Mouse (Mus musculus): Measurements from ENCODE around the gene Prkcq. TPM values are rescaled to one million over a fixed set of nuclear protein-coding genes. Genes with fewer than 3 reads are reported as not detected.

The Prkcq gene
- polyA plus RNA-seq (2017; shearing (Covaris generic)), result 100 to 1,000 TPM; 250 to 265 TPM

DNA sequence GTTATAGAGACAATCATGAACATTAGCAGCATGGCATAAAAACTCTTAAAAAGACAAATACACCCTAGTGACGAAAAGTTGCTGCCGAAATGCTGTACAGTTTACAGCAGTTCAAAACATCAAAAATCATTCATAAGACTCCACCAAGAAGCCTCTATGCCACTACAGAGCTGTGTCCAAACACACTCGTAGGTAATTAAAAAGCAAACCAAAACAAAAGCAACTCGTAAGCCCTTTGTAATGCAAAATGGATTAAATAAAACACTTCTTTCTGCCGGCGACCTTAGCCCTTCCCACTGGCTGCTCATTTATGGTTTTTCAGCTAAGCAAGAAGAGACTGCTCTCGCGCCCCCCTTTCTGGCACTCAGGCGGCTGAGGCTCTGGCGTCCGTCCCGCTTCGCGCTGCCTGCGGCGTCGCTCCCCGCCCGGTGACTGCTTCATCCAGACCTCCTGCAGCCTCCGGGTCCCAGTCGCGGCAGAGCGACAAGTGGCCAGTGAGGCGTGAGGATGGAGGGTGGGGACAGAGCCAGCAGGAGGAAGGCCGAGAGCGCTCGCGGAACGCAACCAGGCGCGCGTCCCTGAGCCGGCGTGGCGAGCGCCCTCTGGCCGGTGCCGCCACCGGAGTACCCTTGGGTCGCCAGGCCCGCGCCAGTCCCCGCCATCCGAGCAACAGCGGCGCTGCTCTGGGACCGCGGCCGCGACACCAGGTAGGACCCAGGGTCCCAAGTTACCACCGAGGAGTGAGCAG is at the start of gene Prkcq:
Gene Prkcq (plus strand): TSS at position 355 of the 748 bp plus-strand sequence.

Data from activated CD4-positive, CD25-positive, alpha-beta regulatory T cell (primary cell).